27 mouse cellular contexts compared by ENCODE assay signal in genomic region chr12:28775120-28775519, GRCm38 (mm10). TPM values are rescaled to one million over a fixed set of nuclear protein-coding genes. Genes with fewer than 3 reads are reported as not detected.
DNase-seq lines count a peak whose midpoint lies in the region; ATAC-seq lines count a peak whose summit lies in the region.
"Had no signal": no experiment of that assay in that cellular context is flagged by ENCODE, and none has a peak within 500 bp of the region (broad histone marks: within the 10 kb centered on the region; RNA-seq: fewer than 3 reads in every experiment).

No protein-coding gene starts in this region.

- 0 out of 2 replicates have a peak, but pooled peaks cover 3% of the 10 kb centered on the region for H3K36me3 ChIP-seq in hindbrain, embryonic 15.5 days
- no peaks in the 10 kb centered on the region for H3K36me3 ChIP-seq in hindbrain, embryonic 10.5 days
- H3K36me3 ChIP-seq in midbrain, embryonic 14.5 days (ENCODE audit: control insufficient read depth, insufficient read depth, low read length), result peaks cover under 1% of the 10 kb centered on the region; the same call in 1 of the 2 replicates
- H3K36me3 ChIP-seq: forebrain, embryonic 12.5 days; heart, embryonic 13.5 days; limb, embryonic 13.5 days; lung, embryonic 15.5 days; stomach, embryonic 15.5 days had no signal

- no peaks in the 10 kb centered on the region for H3K27me3 ChIP-seq in hindbrain, embryonic 15.5 days
- no peaks in the 10 kb centered on the region for H3K27me3 ChIP-seq in hindbrain, embryonic 10.5 days (ENCODE audit: insufficient read depth, poor library complexity, severe bottlenecking)
- H3K27me3 ChIP-seq in midbrain, embryonic 14.5 days (ENCODE audit: control insufficient read depth, insufficient read depth, low read length), result no peaks in the 10 kb centered on the region
- H3K27me3 ChIP-seq: embryonic facial prominence, embryonic 13.5 days; forebrain, embryonic 12.5 days; heart, embryonic 13.5 days; limb, embryonic 13.5 days; lung, embryonic 15.5 days; stomach, embryonic 15.5 days had no signal

- H3K4me3 ChIP-seq in hindbrain, embryonic 15.5 days, result no peak overlapping the region
- H3K4me3 ChIP-seq in hindbrain, embryonic 10.5 days, result no peak overlapping the region
- no peak overlapping the region for H3K4me3 ChIP-seq in midbrain, embryonic 14.5 days (replicated peaks; ENCODE audit: low read depth, low read length)
- H3K4me3 ChIP-seq: embryonic facial prominence, embryonic 13.5 days; erythroblast, embryonic 14.5 days; forebrain, embryonic 12.5 days; heart, embryonic 13.5 days; limb, embryonic 13.5 days; lung, embryonic 15.5 days; stomach, embryonic 15.5 days had no signal

- WGBS in hindbrain, embryonic 15.5 days, result 25% methylated on average over 8 of the region's 8 CpGs
- WGBS in hindbrain, embryonic 10.5 days, result 49% methylated on average over 8 of the region's 8 CpGs
- 18% methylated on average over 8 of the region's 8 CpGs for WGBS in midbrain, embryonic 14.5 days

- 0 out of 2 replicates have a peak overlapping the region, but pooled peaks have one; percentile 12 for H3K27ac ChIP-seq in hindbrain, embryonic 15.5 days (replicated peaks)
- H3K27ac ChIP-seq in hindbrain, embryonic 10.5 days, result no peak overlapping the region
- H3K27ac ChIP-seq in midbrain, embryonic 14.5 days (replicated peaks; ENCODE audit: low read depth, low read length), result peak overlapping the region; percentile 66; the same call in 1 of the 2 replicates
- H3K27ac ChIP-seq: embryonic facial prominence, embryonic 13.5 days; heart, embryonic 13.5 days; kidney, postnatal 0 days; limb, embryonic 13.5 days; lung, embryonic 15.5 days; stomach, embryonic 15.5 days had no signal

- H3K9me3 ChIP-seq in hindbrain, embryonic 15.5 days, result no peaks in the 10 kb centered on the region
- no peaks in the 10 kb centered on the region for H3K9me3 ChIP-seq in hindbrain, embryonic 10.5 days
- H3K9me3 ChIP-seq in midbrain, embryonic 14.5 days (ENCODE audit: control insufficient read depth, low read length), result no peaks in the 10 kb centered on the region
- H3K9me3 ChIP-seq: embryonic facial prominence, embryonic 13.5 days; forebrain, embryonic 12.5 days; heart, embryonic 13.5 days; limb, embryonic 13.5 days; lung, embryonic 15.5 days; stomach, embryonic 15.5 days had no signal

- H3K4me2 ChIP-seq in hindbrain, embryonic 15.5 days, result no peak overlapping the region
- H3K4me2 ChIP-seq in midbrain, embryonic 14.5 days (ENCODE audit: low read length), result no peak overlapping the region
- H3K4me2 ChIP-seq: embryonic facial prominence, embryonic 13.5 days; forebrain, embryonic 12.5 days; heart, embryonic 13.5 days; limb, embryonic 13.5 days; liver, embryonic 11.5 days; lung, embryonic 15.5 days; stomach, embryonic 15.5 days had no signal

- DNase-seq in hindbrain, embryonic 10.5 days (ENCODE audit: low spot score), result no peak
- DNase-seq in retina, embryonic 14.5 days (ENCODE audit: low spot score), result peak; percentile 37
- DNase-seq in retina, postnatal 1 day, result no peak
- DNase-seq in midbrain, embryonic 14.5 days, result peak; percentile 39
- DNase-seq in MN1 (ENCODE audit: low spot score), result no peak
- DNase-seq in spleen, adult 18-20 months, result no peak
- DNase-seq: adrenal gland, adult 8-10 months; cerebellum, adult 9-10 months; embryo, embryonic 11 days; gastrocnemius, postnatal 10 days; heart, postnatal 10 days; kidney, adult 8-10 months; kidney, postnatal 4 days; layer of hippocampus, adult 9-11 months; right cerebral cortex, postnatal 14 days had no signal

- H3K4me1 ChIP-seq in hindbrain, embryonic 15.5 days (replicated peaks), result peaks cover 19% of the 10 kb centered on the region
- H3K4me1 ChIP-seq in hindbrain, embryonic 10.5 days (replicated peaks), result peaks cover 25% of the 10 kb centered on the region
- H3K4me1 ChIP-seq in midbrain, embryonic 14.5 days (ENCODE audit: control insufficient read depth, insufficient read depth, low read length), result peaks cover 16% of the 10 kb centered on the region
- H3K4me1 ChIP-seq: embryonic facial prominence, embryonic 13.5 days; limb, embryonic 13.5 days; lung, embryonic 15.5 days; stomach, embryonic 15.5 days had no signal

- H3K9ac ChIP-seq in hindbrain, embryonic 15.5 days, result no peak overlapping the region
- no peak overlapping the region for H3K9ac ChIP-seq in midbrain, embryonic 14.5 days (replicated peaks; ENCODE audit: low read length)
- H3K9ac ChIP-seq: embryonic facial prominence, embryonic 13.5 days; forebrain, embryonic 12.5 days; heart, embryonic 13.5 days; limb, embryonic 13.5 days; lung, embryonic 15.5 days; stomach, embryonic 15.5 days had no signal

- ATAC-seq in hindbrain, embryonic 15.5 days (ENCODE audit: low FRiP score, low read depth), result no peak
- ATAC-seq in midbrain, embryonic 14.5 days (ENCODE audit: low FRiP score, low TSS enrichment), result no peak
- ATAC-seq: CD4-positive, CD25-positive, alpha-beta regulatory T cell, adult 4 months; intestine, embryonic 16.5 days had no signal

RNA-seq across cellular contexts. Expression of gene Eipr1, which starts 23.5 kb away (rescaled TPM):
- polyA plus RNA-seq in hindbrain, embryonic 15.5 days (2015; fragmentation: Nextera tagmentation; extraction: Ambion mirVana), result 70.9 and 71.8 TPM in 2 replicates
- 44.2 and 55.2 TPM in 2 replicates for polyA plus RNA-seq in hindbrain, embryonic 10.5 days (2016; fragmentation: Nextera tagmentation; extraction: Ambion mirVana)
- polyA plus RNA-seq in midbrain, embryonic 14.5 days (2014; fragmentation: Nextera tagmentation; extraction: Ambion mirVana), result 77.0 and 80.4 TPM in 2 replicates

RNA-seq across cellular contexts. Expression of gene Trappc12, which starts 24.8 kb away (rescaled TPM):
- 40.2 and 43.1 TPM in 2 replicates for polyA plus RNA-seq in hindbrain, embryonic 15.5 days (2015; fragmentation: Nextera tagmentation; extraction: Ambion mirVana)
- polyA plus RNA-seq in hindbrain, embryonic 10.5 days (2016; fragmentation: Nextera tagmentation; extraction: Ambion mirVana), result 35.3 and 38.1 TPM in 2 replicates
- 43.3 and 49.8 TPM in 2 replicates for polyA plus RNA-seq in midbrain, embryonic 14.5 days (2014; fragmentation: Nextera tagmentation; extraction: Ambion mirVana)

Comparison
In these comparisons a context has a peak if more than half of its experiments do, and no peak if none do; other contexts are left out.
1. DNase-seq: peak in retina, embryonic 14.5 days (single experiment) and midbrain, embryonic 14.5 days (single experiment); none in hindbrain, embryonic 10.5 days (single experiment), retina, postnatal 1 day (single experiment), MN1 (single experiment) and spleen, adult 18-20 months (0 of 2).